Mouse (Mus musculus) heart, postnatal 14 days (tissue): Measurements from ENCODE around the gene C2cd4b. TPM values are rescaled to one million over a fixed set of nuclear protein-coding genes. Genes with fewer than 3 reads are reported as not detected.

ENCODE experiments used
- microRNA-seq, 2 experiments: library from miRNA; unstranded; fragments of <30 nt; microRNA quantifications; one replicate each; pipeline ENCODE4 v1.2.0; 2021 to 2022
- total RNA-seq, 2 experiments: library from RNA; stranded (reverse); gene quantifications; 2 replicates each; pipeline ENCODE4 v1.2.3; 2021

Gene C2cd4b
- total RNA-seq, 2 experiments from 2014 or later: 1.0 to 1.2 TPM

Small RNAs within 50 kb of the gene (microRNA-seq; reads per million reads assigned to microRNA genes)
- gene Mir7241 (0 reads per million in 2 experiments), gene Mir7242 (0 reads per million in 2 experiments)

Other genes starting within 250 kb of the C2cd4b start
- gene Tln2, start 199.7 kb upstream of the C2cd4b start, total RNA-seq: 10 to 100 TPM; 77.2 to 87.0 TPM
- not detected for gene C2cd4a, start 72.9 kb downstream of the C2cd4b start, total RNA-seq
- 10 to 100 TPM; 37.8 to 38.0 TPM for gene Vps13c, start 81.0 kb downstream of the C2cd4b start, total RNA-seq